Mouse (Mus musculus): ENCODE measurements around the gene Ccser2. TPM values are rescaled to one million over a fixed set of nuclear protein-coding genes. Genes with fewer than 3 reads are reported as not detected.

Ccser2 gene
- polyA plus RNA-seq, 1 experiment from 2014 or later, result 40.1 TPM

DNA sequence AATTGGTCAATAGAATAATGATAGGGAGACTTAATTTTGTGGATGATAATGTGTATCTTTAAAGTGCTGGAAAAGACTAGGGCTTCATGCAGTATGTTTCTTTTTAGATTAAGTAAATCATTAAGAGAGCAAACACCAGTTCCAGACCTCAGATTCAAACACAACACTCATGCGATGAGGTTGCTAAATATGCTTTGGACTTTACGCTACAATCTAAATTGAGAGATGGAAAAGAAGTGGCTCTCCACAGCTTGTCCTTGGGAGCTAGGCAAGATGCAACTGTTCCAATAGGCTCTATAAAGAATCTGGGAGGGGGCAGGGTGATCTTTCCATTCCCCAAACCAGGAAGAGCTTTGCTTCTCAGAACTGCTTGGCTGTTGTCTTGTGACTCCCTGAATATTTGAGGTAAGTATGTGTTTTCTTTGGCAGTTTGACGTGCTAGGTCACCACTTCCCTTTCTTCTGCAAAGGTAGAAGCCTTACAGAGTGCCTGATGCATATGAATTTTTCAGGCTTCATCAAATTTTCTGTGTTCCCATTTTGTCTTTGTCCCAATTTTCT is 1.4 kb upstream of the Ccser2 start:
- WGBS, result 91% methylated on average over 3 of the region's 3 CpGs

GRCm38 (mm10) chr14:36968076-36968627 is 425 bp downstream of the Ccser2 start:
- no peaks in the 10 kb centered on the region for H3K9me3 ChIP-seq

More for the DNA sequence above, 1.4 kb upstream of the Ccser2 start:
- no peak overlapping the region for H3K4me2 ChIP-seq
- H3K27ac ChIP-seq, result no peak overlapping the region
- H3K4me3 ChIP-seq, result no peak overlapping the region
- H3K9me3 ChIP-seq, result no peaks in the 10 kb centered on the region
- H3K27me3 ChIP-seq, result no peaks in the 10 kb centered on the region
- peaks cover 9% of the 10 kb centered on the region; the same call in 1 of the 2 replicates for H3K4me1 ChIP-seq
- H3K36me3 ChIP-seq, result no peaks in the 10 kb centered on the region
- no peak for ATAC-seq (ENCODE audit: insufficient number of reproducible peaks, low FRiP score, low TSS enrichment, low read depth)
- H3K9ac ChIP-seq, result no peak overlapping the region

DNA sequence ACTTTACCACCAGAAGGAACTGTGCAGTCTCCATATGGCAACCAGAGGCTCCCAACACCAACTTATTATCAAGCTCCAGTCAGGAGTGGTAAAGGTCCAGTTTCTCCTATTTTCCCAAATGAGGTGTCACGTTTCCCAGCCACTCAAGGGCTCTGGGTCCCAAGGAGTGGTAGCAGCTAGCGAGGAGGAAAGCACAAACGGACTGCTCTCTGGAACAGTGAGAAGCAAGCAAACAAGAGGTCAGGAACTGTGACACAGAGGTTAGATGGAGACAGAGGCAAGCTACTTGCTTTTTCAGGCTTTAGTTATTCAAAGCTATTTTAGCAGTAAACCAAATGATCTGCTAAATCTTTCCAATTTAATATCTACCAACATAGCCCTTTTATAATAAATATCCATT is 3.2 kb downstream of the Ccser2 start:
- no peak overlapping the region for H3K4me3 ChIP-seq
- no peak for ATAC-seq (ENCODE audit: insufficient number of reproducible peaks, low FRiP score, low TSS enrichment, low read depth)
- no peaks in the 10 kb centered on the region for H3K36me3 ChIP-seq
- H3K27me3 ChIP-seq, result no peaks in the 10 kb centered on the region
- no peak overlapping the region for H3K9ac ChIP-seq
- peaks cover 9% of the 10 kb centered on the region; the same call in 1 of the 2 replicates for H3K4me1 ChIP-seq
- H3K4me2 ChIP-seq, result no peak overlapping the region
- H3K27ac ChIP-seq, result no peak overlapping the region
- no peaks in the 10 kb centered on the region for H3K9me3 ChIP-seq
- 14% methylated on average over 3 of the region's 3 CpGs for WGBS

More at GRCm38 (mm10) chr14:36968076-36968627, 425 bp downstream of the Ccser2 start:
- H3K4me1 ChIP-seq, result peaks cover 9% of the 10 kb centered on the region; the same call in 1 of the 2 replicates
- H3K4me3 ChIP-seq, result peak overlapping the region; percentile 97
- no peaks in the 10 kb centered on the region for H3K36me3 ChIP-seq
- no peaks in the 10 kb centered on the region for H3K27me3 ChIP-seq
- peak overlapping the region; percentile 71 for H3K9ac ChIP-seq
- H3K4me2 ChIP-seq, result peak overlapping the region; percentile 43
- peak overlapping the region; percentile 88 for H3K27ac ChIP-seq
- peak; percentile 70 for ATAC-seq (ENCODE audit: insufficient number of reproducible peaks, low FRiP score, low TSS enrichment, low read depth)
- WGBS, result under 1% methylated on average over 49 of the region's 49 CpGs

GRCm38 (mm10) chr14:36962477-36962876 is 6.1 kb downstream of the Ccser2 start:
- no peaks in the 10 kb centered on the region for H3K27me3 ChIP-seq
- no peak overlapping the region for H3K4me3 ChIP-seq
- peaks cover 6% of the 10 kb centered on the region; the same call in 1 of the 2 replicates for H3K4me1 ChIP-seq
- H3K9ac ChIP-seq, result no peak overlapping the region
- H3K9me3 ChIP-seq, result no peaks in the 10 kb centered on the region
- no peak overlapping the region for H3K4me2 ChIP-seq
- ATAC-seq (ENCODE audit: insufficient number of reproducible peaks, low FRiP score, low TSS enrichment, low read depth), result no peak
- H3K27ac ChIP-seq, result no peak overlapping the region
- H3K36me3 ChIP-seq, result no peaks in the 10 kb centered on the region
- 90% methylated on average over 2 of the region's 2 CpGs for WGBS

- Histone ChIP-seq H3K27me3 (no peaks in the 10 kb centered on the region), H3K36me3 (no peaks in the 10 kb centered on the region), H3K4me2 (no peak overlapping the region), H3K27ac (no peak overlapping the region), H3K4me3 (no peak overlapping the region), H3K4me1 (no peaks in the 10 kb centered on the region), H3K9me3 (no peaks in the 10 kb centered on the region), H3K9ac (no peak overlapping the region)
- 84% methylated on average over 6 of the region's 6 CpGs for WGBS
- ATAC-seq (ENCODE audit: insufficient number of reproducible peaks, low FRiP score, low TSS enrichment, low read depth), result no peak
Measured at GRCm38 (mm10) chr14:36957719-36958118, 10.9 kb downstream of the Ccser2 start.

- H3K27ac ChIP-seq, result no peak overlapping the region
- no peaks in the 10 kb centered on the region for H3K9me3 ChIP-seq
- H3K4me2 ChIP-seq, result no peak overlapping the region
- no peak overlapping the region for H3K4me3 ChIP-seq
- no peaks in the 10 kb centered on the region for H3K4me1 ChIP-seq
- H3K36me3 ChIP-seq, result no peaks in the 10 kb centered on the region
- WGBS, result 77% methylated on average over 6 of the region's 6 CpGs
- no peaks in the 10 kb centered on the region for H3K27me3 ChIP-seq
- H3K9ac ChIP-seq, result no peak overlapping the region
- no peak for ATAC-seq (ENCODE audit: insufficient number of reproducible peaks, low FRiP score, low TSS enrichment, low read depth)
Measured at GRCm38 (mm10) chr14:36957261-36957660, 11.3 kb downstream of the Ccser2 start.

- H3K9me3 ChIP-seq, result no peaks in the 10 kb centered on the region
- no peaks in the 10 kb centered on the region for H3K36me3 ChIP-seq
- no peaks in the 10 kb centered on the region for H3K27me3 ChIP-seq
- H3K4me3 ChIP-seq, result no peak overlapping the region
- no peak overlapping the region for H3K4me2 ChIP-seq
- 65% methylated on average over 5 of the region's 5 CpGs for WGBS
- H3K9ac ChIP-seq, result no peak overlapping the region
- no peak for ATAC-seq (ENCODE audit: insufficient number of reproducible peaks, low FRiP score, low TSS enrichment, low read depth)
- H3K4me1 ChIP-seq, result no peaks in the 10 kb centered on the region
- no peak overlapping the region for H3K27ac ChIP-seq
Measured at GRCm38 (mm10) chr14:36956717-36957116, 11.9 kb downstream of the Ccser2 start.

GRCm38 (mm10) chr14:36952687-36953426 is 15.7 kb downstream of the Ccser2 start:
- ATAC-seq (ENCODE audit: insufficient number of reproducible peaks, low FRiP score, low TSS enrichment, low read depth), result no peak
- Histone ChIP-seq H3K9ac (no peak overlapping the region), H3K4me3 (no peak overlapping the region), H3K4me1 (no peaks in the 10 kb centered on the region), H3K27ac (no peak overlapping the region), H3K4me2 (no peak overlapping the region), H3K27me3 (no peaks in the 10 kb centered on the region), H3K9me3 (no peaks in the 10 kb centered on the region), H3K36me3 (no peaks in the 10 kb centered on the region)
- 88% methylated on average over 10 of the region's 10 CpGs for WGBS

GRCm38 (mm10) chr14:36952142-36952541 is 16.4 kb downstream of the Ccser2 start:
- Histone ChIP-seq H3K27me3 (no peaks in the 10 kb centered on the region), H3K9me3 (no peaks in the 10 kb centered on the region), H3K4me2 (no peak overlapping the region), H3K36me3 (no peaks in the 10 kb centered on the region), H3K4me1 (no peaks in the 10 kb centered on the region), H3K4me3 (no peak overlapping the region), H3K27ac (no peak overlapping the region), H3K9ac (no peak overlapping the region)
- no peak for ATAC-seq (ENCODE audit: insufficient number of reproducible peaks, low FRiP score, low TSS enrichment, low read depth)
- WGBS, result 34% methylated on average over 2 of the region's 2 CpGs

DNA sequence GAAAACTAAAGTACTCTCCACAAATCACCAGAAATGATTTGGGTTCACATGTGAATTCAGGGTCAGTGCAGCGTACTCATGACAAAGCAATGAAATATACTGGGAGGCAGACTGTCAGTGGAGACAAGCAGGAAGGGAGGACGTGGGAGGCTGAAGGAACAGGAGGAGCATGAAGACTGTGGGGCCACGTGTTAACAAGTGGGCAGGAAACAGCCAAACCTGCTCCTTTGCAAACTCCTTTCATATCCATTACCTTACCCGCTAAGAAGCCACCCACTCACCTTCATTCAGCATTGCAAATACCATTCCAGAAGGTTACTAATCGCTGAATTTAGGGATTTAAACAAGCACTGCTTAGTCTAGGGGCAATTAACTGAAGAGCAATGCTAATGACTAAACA is 25.9 kb downstream of the Ccser2 start:
- 55% methylated on average over 5 of the region's 5 CpGs for WGBS
- Histone ChIP-seq H3K4me3 (no peak overlapping the region), H3K27me3 (no peaks in the 10 kb centered on the region), H3K36me3 (peaks cover 24% of the 10 kb centered on the region), H3K9ac (no peak overlapping the region), H3K4me2 (no peak overlapping the region), H3K9me3 (no peaks in the 10 kb centered on the region), H3K27ac (no peak overlapping the region), H3K4me1 (no peaks in the 10 kb centered on the region)
- no peak for ATAC-seq (ENCODE audit: insufficient number of reproducible peaks, low FRiP score, low TSS enrichment, low read depth)

- no peak overlapping the region for H3K4me3 ChIP-seq
- no peak overlapping the region for H3K9ac ChIP-seq
- ATAC-seq (ENCODE audit: insufficient number of reproducible peaks, low FRiP score, low TSS enrichment, low read depth), result no peak
- no peak overlapping the region for H3K4me2 ChIP-seq
- H3K4me1 ChIP-seq, result no peaks in the 10 kb centered on the region
- no peaks in the 10 kb centered on the region for H3K27me3 ChIP-seq
- H3K9me3 ChIP-seq, result no peaks in the 10 kb centered on the region
- peaks cover 24% of the 10 kb centered on the region for H3K36me3 ChIP-seq
- WGBS, result 85% methylated on average over 2 of the region's 2 CpGs
- H3K27ac ChIP-seq, result no peak overlapping the region
Measured at GRCm38 (mm10) chr14:36937941-36938340, 30.6 kb downstream of the Ccser2 start.
